Mouse (Mus musculus) kidney, adult 8-10 months (tissue): ENCODE measurements around the gene Zfp61.

Source experiments
- DNase-seq, 2 experiments: peaks; one replicate each; pipeline ENCODE4 v3.0.0; 2022

Zfp61 gene

DNA sequence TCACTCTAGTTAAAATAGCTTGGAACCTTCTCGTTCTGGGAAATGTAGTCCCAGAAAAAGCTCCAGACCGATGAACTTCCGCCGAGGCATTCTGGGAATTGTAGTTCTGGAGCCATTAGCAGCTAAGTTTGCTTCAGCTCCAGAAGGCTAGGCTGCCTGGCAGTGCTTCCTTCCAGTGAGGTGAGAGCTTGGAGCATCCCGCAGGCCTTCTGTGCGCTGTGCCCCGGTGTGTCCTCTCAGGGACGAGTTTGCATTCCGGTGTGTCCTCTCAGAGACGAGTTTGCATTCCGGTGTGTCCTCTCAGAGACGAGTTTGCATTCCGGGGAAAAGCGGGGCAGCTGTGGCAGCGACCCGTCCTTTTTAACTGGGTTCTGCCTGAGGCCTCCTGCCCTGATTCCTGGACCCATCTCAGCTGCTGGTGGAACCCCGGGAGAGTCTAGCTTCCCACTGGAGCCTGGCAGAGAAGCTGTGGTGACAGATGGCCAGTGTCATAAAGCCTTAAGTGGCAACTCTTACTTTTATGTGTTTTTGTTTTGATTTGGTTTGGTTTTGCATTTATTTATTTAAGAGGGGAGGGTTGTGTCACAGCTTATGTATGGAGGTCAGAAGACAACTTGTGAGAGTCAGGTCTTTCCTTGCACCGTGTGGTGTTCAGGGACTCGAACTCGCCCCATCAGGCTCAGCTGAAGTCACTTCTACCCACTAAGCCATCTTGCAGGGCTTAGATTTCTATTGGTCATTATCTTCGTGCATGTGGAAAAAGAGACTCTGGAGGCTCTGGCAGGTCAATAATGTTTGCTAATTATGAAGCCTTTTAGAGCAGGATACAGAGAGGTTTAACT is 46.2 kb downstream of the Zfp61 start, which contains the start of gene Zfp108:
TSS of gene Zfp108 (plus strand) at position 162 of the 842 bp plus-strand sequence.
- peak; percentile 89 to 90 for DNase-seq

DNA sequence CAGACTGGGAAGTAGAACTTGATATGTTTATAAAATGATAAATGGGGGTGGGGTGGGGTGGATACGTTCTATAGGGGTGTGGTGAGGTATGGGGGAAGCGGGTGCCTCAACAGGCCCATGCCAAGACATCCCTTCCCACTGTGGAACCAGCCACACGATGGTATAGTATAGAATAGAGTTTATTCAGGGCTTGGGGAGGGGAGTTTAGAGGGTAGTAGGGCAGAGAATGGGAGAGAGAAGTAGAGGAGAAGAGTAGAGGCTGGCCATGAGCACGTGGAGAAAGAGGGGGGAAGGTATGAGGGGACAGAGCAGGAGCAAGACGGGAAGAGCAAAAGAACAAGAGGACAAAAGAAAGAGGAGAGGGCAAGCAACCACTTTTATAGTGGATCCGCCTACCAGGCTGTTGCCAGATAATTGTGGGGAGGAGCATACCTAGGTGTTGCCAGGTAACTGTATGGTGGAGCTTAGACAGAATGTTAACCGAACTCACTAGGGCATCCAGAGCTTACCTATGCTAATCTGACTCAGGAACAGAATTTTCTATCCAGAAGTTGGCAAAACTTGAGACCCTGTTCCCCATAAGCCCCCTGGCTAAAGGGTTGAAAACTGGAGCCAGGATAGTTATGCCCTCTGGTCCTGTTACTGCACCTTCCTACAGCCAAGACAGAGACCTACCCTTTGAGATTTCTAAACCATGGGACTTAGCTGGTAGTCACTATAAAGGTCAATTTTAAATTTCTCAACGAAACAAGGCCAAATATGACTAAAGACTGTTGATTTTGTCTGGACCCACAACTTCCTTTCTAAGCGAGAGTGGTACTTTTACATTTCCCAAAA is 47.0 kb downstream of the Zfp61 start:
- no peak for DNase-seq
